Mouse (Mus musculus) myocyte (in vitro differentiated cells): ENCODE measurements around the gene Oxgr1. TPM values are rescaled to one million over a fixed set of nuclear protein-coding genes. Genes with fewer than 3 reads are reported as not detected.

ENCODE experiments used
- H3K27me3 ChIP-seq: one replicate; pipeline ENCODE4 v1.6.1; 2011; ENCODE audit not compliant: control insufficient read depth, insufficient read depth, insufficient read length
- H3K36me3 ChIP-seq: one replicate; pipeline ENCODE4 v1.6.1; 2011; ENCODE audit not compliant: control insufficient read depth, insufficient read depth
- H3K4me2 ChIP-seq: one replicate; pipeline ENCODE4 v1.6.1; 2011; ENCODE audit warnings: low read depth, control low read depth
- H3K4me3 ChIP-seq: one replicate; pipeline ENCODE4 v1.5.1; 2011; ENCODE audit warnings: mild to moderate bottlenecking, control low read depth, moderate library complexity
- H3K79me2 ChIP-seq: one replicate; pipeline ENCODE4 v1.6.1; 2011; ENCODE audit not compliant: control insufficient read depth, insufficient read depth
- H3ac ChIP-seq: one replicate; pipeline ENCODE4 v1.6.1; 2011; ENCODE audit not compliant: control insufficient read depth, insufficient read length
- CEBPB ChIP-seq: IDR thresholded peaks from 2 replicates; pipeline ENCODE4 v1.6.1; 2011; ENCODE audit warnings: mild to moderate bottlenecking, moderate library complexity; ENCODE audit not compliant: poor library complexity, insufficient read depth, severe bottlenecking
- E2F4 ChIP-seq: IDR thresholded peaks from one replicate; pipeline ENCODE4 v1.6.1; 2011; ENCODE audit warnings: mild to moderate bottlenecking, control low read depth, moderate library complexity; ENCODE audit not compliant: insufficient read depth
- MAX ChIP-seq: IDR thresholded peaks from one replicate; pipeline ENCODE4 v1.6.1; 2011; ENCODE audit warnings: low read depth, mild to moderate bottlenecking, control low read depth
- MYOD1 ChIP-seq, 3 experiments: IDR thresholded peaks; one replicate each; pipeline ENCODE4 v1.6.1; 2011; ENCODE audit warnings: control low read depth in 2 of 3, low read depth in 2 of 3, mild to moderate bottlenecking in 2 of 3, moderate library complexity in 1 of 3; ENCODE audit not compliant: insufficient read length in 2 of 3, control insufficient read depth in 1 of 3
- MYOG ChIP-seq, 3 experiments: IDR thresholded peaks; one replicate each; pipeline ENCODE4 v1.6.1; 2011; ENCODE audit warnings: control low read depth in 2 of 3, low read depth in 2 of 3, mild to moderate bottlenecking in 2 of 3; ENCODE audit not compliant: insufficient read length in 2 of 3, control insufficient read depth in 1 of 3, insufficient read depth in 1 of 3
- POLR2A ChIP-seq: IDR thresholded peaks from one replicate; pipeline ENCODE4 v1.6.1; 2011; ENCODE audit warnings: low read depth, mild to moderate bottlenecking, control low read depth, moderate library complexity; ENCODE audit not compliant: insufficient read length
- POLR2AphosphoS2 ChIP-seq: IDR thresholded peaks from one replicate; pipeline ENCODE4 v1.6.1; 2011; ENCODE audit warnings: low read depth, control low read depth; ENCODE audit not compliant: insufficient read length
- REST ChIP-seq: IDR thresholded peaks from one replicate; pipeline ENCODE4 v1.6.1; 2011; ENCODE audit warnings: mild to moderate bottlenecking, control low read depth, moderate library complexity; ENCODE audit not compliant: insufficient read depth, insufficient read length
- SRF ChIP-seq: IDR thresholded peaks from one replicate; pipeline ENCODE4 v1.6.1; 2011; ENCODE audit warnings: low read depth; ENCODE audit not compliant: control insufficient read depth, insufficient read length
- TCF12 ChIP-seq: IDR thresholded peaks from one replicate; pipeline ENCODE4 v1.6.1; 2011; ENCODE audit warnings: mild to moderate bottlenecking, control low read depth; ENCODE audit not compliant: poor library complexity, insufficient read depth, severe bottlenecking
- TCF3 ChIP-seq: IDR thresholded peaks from one replicate; pipeline ENCODE4 v1.6.1; 2011; ENCODE audit warnings: low read depth, control low read depth; ENCODE audit not compliant: insufficient read length
- USF1 ChIP-seq: IDR thresholded peaks from one replicate; pipeline ENCODE4 v1.6.1; 2011; ENCODE audit warnings: low read depth, mild to moderate bottlenecking, control low read depth, moderate library complexity
- polyA plus RNA-seq: library from polyadenylated mRNA; unstranded; fragments of >200 nt; fragmentation: generic; extraction: Trizol; gene quantifications from one replicate; pipeline ENCODE4 v1.2.1, GENCODE M21; 2012; ENCODE audit warnings: missing spikeins

Gene Oxgr1
- not detected for polyA plus RNA-seq

GRCm38 (mm10) chr14:120042187-120042820, at the start of gene Oxgr1:
Gene Oxgr1 (minus strand): TSS chr14:120042435.
- Histone ChIP-seq H3K79me2 (no peaks in the 10 kb centered on the region), H3ac (no peak within 1 kb of the TSS), H3K4me2 (no peak within 1 kb of the TSS), H3K4me3 (no peak within 1 kb of the TSS), H3K36me3 (no peaks in the 10 kb centered on the region), H3K27me3 (peaks cover 5% of the 10 kb centered on the region)
- TF ChIP-seq MAX, result no peak
- TF ChIP-seq E2F4, result no peak
- no peak for TF ChIP-seq POLR2A
- no peak for TF ChIP-seq CEBPB
- no peak for TF ChIP-seq SRF
- TF ChIP-seq USF1, result no peak
- no peak for TF ChIP-seq POLR2AphosphoS2
- TF ChIP-seq TCF3, result no peak
- TF ChIP-seq MYOG (IDR thresholded peaks at IDR 0.05; ENCODE audit: control insufficient read depth in 1 of 3, insufficient read depth in 1 of 3, insufficient read length in 2 of 3, low read depth in 2 of 3), result no peak
- TF ChIP-seq MYOD1 (IDR thresholded peaks at IDR 0.05; ENCODE audit: control insufficient read depth in 1 of 3, insufficient read length in 2 of 3, low read depth in 2 of 3), result no peak
- no peak for TF ChIP-seq TCF12

DNA sequence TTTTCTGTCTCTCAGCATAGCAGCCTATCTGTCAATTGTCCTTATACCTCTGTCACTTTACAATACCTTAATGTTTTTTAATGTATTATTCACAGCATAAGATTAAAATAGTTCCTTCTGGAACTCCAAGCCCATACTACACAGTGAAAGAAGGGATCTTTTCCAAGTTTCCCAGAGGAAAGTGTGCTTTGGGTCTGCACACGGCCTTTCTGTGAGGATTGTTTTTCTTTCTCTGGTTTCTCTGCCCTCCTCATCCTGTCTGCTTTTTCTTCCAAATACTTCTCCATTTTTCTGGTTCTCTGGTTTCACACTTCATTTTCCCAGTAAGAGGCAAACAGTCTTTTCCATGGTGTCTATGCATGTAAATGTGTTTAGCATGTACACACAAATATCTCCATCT, 48.2 kb upstream of the Oxgr1 start:
- H3K36me3 ChIP-seq, result no peaks in the 10 kb centered on the region
- H3K4me2 ChIP-seq, result no peak overlapping the region
- H3K27me3 ChIP-seq, result no peaks in the 10 kb centered on the region
- H3ac ChIP-seq, result no peak overlapping the region
- no peaks in the 10 kb centered on the region for H3K79me2 ChIP-seq
- no peak overlapping the region for H3K4me3 ChIP-seq
- TF ChIP-seq SRF (no peak), E2F4 (no peak)

- TF ChIP-seq TCF12, result no peak
- TF ChIP-seq MYOG (IDR thresholded peaks at IDR 0.05; ENCODE audit: control insufficient read depth in 1 of 3, insufficient read depth in 1 of 3, insufficient read length in 2 of 3, low read depth in 2 of 3), result no peak
- TF ChIP-seq POLR2AphosphoS2, result no peak
- TF ChIP-seq SRF, result no peak
- TF ChIP-seq REST, result no peak
- no peak for TF ChIP-seq E2F4
- no peak for TF ChIP-seq TCF3
- no peak for TF ChIP-seq CEBPB
- TF ChIP-seq USF1, result no peak
- TF ChIP-seq POLR2A, result no peak
- no peak for TF ChIP-seq MYOD1 (IDR thresholded peaks at IDR 0.05; ENCODE audit: control insufficient read depth in 1 of 3, insufficient read length in 2 of 3, low read depth in 2 of 3)
- no peak for TF ChIP-seq MAX
- Histone ChIP-seq H3K4me2 (no peak overlapping the region), H3K79me2 (no peaks in the 10 kb centered on the region), H3K27me3 (no peaks in the 10 kb centered on the region), H3ac (no peak overlapping the region), H3K4me3 (no peak overlapping the region), H3K36me3 (no peaks in the 10 kb centered on the region)
These were observed 47.6 kb upstream of the Oxgr1 start for GRCm38 (mm10) chr14:120089649-120090360.

GRCm38 (mm10) chr14:120089006-120089648, 46.9 kb upstream of the Oxgr1 start:
- H3K4me2 ChIP-seq, result no peak overlapping the region
- H3K36me3 ChIP-seq, result no peaks in the 10 kb centered on the region
- H3K27me3 ChIP-seq, result no peaks in the 10 kb centered on the region
- H3K4me3 ChIP-seq, result no peak overlapping the region
- H3ac ChIP-seq, result no peak overlapping the region
- TF ChIP-seq SRF, result no peak
- no peak for TF ChIP-seq USF1
- TF ChIP-seq E2F4, result no peak
- no peak for TF ChIP-seq TCF3
- TF ChIP-seq POLR2A, result no peak
- no peak for TF ChIP-seq MAX
- no peak for TF ChIP-seq MYOG (IDR thresholded peaks at IDR 0.05; ENCODE audit: control insufficient read depth in 1 of 3, insufficient read depth in 1 of 3, insufficient read length in 2 of 3, low read depth in 2 of 3)
- no peak for TF ChIP-seq POLR2AphosphoS2
- TF ChIP-seq MYOD1 (IDR thresholded peaks at IDR 0.05; ENCODE audit: control insufficient read depth in 1 of 3, insufficient read length in 2 of 3, low read depth in 2 of 3), result no peak
- no peak for TF ChIP-seq TCF12
- no peak for TF ChIP-seq REST
- no peak for TF ChIP-seq CEBPB
- H3K79me2 ChIP-seq, result no peaks in the 10 kb centered on the region
